Mouse (Mus musculus): Measurements from ENCODE around the gene Thbd.

Gene Thbd

DNA sequence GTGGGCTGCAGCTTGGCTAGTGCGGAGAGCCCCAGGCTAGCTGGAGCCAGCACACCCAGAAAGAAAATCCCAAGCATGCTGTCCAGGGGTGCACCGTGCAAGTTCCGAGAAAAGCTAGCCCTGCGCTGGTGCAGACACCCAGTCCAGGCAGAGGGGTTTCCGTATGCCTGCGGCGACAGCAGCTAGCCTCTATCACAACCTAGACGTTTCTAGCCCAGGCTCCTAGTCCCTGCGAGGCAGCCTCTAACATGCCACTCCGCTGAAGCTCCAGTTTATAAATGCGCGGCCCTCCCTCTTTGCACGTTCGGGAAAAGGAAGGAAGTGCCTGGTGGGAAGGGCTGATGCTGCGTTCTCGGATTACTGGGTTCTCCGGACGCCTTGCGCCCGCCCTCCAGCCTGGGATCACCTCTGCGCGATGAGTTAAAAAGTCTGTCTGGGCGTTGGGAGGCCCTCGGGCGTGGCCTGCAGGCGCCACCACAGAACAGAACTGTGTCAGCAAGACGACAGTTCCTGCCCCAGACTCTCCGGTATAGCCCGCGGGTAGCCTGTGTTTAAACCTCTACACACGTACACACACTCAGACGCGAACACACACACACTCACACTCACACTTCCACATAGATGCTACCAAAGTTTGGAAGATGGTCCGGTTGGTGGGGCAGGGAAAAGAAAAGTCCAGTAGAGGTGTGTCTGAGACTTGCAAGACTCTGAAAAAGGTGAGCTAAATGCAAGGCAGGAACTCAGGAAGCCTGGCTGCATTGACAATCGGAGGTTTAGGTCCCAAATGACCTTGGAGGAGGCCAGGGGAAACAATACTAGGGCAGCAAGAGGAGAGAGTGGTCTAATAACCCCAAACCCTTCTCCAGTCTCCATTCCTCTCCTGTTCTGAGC is at the start of gene Thbd:
Thbd (minus strand) TSS at position 319 of the 891 bp plus-strand sequence.
- DNase-seq (ENCODE audit: extremely low read depth, low read depth, low spot score), result no peak

DNA sequence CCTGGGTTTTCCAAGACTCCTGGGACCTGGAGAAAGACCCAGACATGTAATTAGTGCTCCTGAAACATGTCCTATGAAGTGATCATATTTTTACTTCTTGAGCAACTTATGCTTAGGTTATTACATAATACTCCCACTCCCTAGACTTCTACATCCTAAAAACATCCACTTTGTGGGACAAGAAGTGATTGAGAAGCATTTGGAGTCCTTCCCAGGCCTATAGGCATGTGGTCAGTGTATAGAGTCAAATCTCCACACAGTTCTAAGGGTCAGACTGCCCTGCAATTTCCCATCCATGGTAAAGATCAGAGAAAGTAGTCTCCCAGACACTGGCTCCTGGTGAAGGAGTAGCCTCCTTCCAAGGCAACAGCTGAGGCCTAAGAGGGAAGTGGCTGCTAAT is 47.4 kb upstream of the Thbd start:
- DNase-seq (ENCODE audit: extremely low read depth, low read depth, low spot score), result peak; percentile 57

DNA sequence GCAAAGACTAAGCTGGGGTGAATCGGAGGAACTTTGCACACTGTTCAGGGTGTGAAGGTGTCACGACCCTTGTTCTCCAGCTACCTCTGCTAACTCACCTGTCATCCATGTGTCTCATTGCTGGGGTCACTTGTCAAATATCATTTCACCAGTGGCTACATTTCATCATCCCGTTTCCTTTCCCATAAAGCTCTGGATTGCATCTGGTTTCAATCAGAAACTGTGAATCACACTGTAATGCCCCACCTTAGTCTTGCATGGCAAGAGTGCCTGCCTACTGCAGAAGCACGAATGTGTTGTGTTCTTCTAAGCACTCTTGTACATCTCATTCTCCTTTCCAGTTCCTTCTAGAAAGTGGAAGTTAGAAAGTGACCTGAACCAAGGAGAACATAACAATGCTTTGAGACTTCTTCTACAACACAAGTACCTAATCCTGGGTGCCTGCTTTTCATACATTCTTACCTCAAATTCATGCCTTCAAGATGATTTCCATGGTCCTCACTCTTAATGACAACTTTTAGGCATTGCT is 46.1 kb upstream of the Thbd start:
- DNase-seq (ENCODE audit: extremely low read depth, low read depth, low spot score), result no peak

DNA sequence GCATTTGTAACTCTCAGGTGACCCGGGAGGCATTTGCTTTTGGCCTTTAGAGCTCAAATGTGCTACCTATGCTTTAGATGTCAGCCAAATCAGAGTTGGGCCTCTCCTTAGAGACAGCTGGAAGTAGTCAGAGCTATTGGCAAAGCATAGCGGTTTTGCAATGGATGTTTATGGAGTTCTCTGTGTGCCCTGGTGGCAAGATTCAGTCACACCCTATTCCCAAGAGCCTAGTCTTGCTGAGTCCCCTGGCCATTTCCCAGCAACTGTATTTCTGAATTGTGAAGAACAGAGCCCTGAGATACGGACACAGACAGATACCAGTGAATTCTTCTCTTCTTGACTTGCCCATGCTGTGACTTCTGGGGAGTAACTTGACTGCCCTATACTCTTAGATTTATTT is 45.1 kb upstream of the Thbd start:
- peak; percentile 92 for DNase-seq (ENCODE audit: extremely low read depth, low read depth, low spot score)

DNA sequence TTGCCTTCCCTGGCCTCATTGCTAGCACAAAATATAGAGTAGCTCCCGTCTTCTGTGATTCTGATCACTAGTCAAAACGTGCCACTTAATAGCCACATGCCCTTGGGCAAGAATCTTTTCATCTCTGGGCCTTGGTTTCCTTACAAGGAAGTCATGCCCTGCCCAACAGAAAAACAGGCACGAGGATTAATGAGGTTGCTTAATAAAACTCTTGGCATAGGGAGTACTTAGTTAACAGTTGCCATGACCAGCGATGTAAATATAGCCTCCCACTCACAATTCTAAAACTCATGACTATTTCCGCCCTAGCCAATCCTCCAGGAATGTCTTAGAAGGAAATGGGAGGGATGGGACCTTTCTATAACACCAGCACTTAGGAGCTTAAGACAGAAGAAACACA is 43.5 kb upstream of the Thbd start:
- DNase-seq (ENCODE audit: extremely low read depth, low read depth, low spot score), result peak; percentile 99

DNA sequence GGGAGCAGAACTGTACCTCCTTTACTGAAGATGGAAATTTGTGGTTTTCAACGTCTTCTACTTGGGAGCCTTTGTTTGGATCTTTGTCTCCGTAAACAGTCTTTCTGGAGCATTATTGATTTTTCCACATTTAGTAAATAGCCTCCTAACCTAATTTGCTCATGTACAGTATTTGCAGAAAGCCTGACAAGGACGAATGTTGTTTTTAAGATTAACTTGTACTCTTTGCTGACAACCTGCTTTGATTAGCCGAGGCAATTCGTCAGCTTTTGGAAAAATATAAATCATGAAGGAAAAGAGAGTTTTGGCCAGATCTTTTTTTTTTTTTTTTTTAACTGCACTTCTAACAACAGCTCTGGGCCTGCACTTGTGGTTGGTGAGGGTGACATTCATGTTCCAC is 42.6 kb upstream of the Thbd start:
- DNase-seq (ENCODE audit: extremely low read depth, low read depth, low spot score), result no peak

DNA sequence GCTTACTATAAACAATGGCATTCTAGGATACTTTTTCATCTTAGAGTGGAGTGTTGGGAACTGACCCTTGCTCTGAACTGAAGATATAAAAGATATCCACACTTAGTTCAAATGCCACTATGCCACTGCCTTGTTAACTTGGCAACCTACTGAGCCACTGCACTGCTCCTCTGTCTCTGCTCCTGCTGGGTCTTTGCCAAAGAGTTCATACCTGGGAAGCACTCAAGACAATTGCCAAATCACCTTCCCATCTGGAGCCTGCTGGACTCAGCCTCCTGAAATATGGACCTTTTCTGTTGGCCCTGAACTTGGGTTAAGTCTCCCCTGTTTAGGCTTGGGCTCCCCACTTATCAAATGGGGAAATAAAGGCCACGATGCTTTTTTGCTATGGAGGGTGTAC is 41.7 kb upstream of the Thbd start:
- no peak for DNase-seq (ENCODE audit: extremely low read depth, low read depth, low spot score)

DNA sequence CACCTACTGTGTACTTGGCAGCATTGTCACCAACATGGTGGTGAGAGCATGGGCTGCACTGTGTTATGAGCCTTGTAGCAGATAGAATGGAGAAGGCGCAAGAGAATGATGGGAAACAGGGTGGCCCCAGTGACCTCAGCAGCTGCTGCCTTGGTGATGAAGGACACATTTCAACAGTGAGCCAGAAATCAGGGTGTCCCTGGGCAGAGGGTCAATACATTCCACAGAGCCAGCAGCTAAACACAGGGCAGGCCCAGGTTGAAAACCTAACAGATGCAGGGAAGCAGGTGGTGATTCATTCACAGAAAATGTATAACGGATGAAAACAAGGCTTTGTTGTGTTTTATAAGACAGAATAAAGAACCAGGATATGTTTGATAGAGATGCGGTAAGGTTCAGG is 38.5 kb upstream of the Thbd start:
- DNase-seq (ENCODE audit: extremely low read depth, low read depth, low spot score), result no peak

DNA sequence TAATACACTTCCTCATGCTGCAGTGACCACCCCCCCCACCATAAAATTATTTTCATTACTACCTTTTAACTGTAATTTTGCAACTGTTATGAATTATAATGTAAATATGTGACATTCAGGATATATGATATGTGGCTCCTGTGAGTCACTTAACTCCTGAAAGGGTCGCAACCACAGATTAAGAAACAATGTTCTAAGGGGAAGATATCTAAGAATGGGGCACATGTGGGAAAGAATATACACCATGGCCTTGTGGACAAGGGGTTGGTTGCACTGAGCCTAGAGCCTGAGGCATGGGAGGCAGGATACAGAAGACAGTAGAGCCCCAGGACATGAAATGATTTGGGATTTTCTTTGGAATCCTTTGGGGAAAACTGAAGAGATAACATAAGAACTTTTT is 37.6 kb upstream of the Thbd start:
- DNase-seq (ENCODE audit: extremely low read depth, low read depth, low spot score), result no peak

DNA sequence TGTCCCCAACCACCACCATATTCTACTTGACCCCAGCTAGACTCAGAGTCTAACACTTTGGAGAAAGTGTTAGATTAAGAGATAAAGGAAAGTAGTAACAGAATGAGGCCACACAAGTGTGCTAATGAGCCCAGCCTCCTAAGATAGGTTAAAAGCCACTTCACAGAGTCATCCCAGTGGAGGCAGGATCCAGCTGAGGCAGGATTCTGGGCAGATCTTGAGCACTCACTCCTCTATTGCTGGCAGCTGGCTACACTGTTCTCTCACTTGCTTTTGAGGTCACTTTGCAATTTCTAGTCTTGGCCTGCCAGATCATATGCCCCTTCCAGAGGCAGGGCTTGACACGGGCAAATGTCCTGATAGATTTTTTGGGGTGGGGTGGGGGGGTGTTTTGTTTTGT is 36.5 kb upstream of the Thbd start:
- DNase-seq (ENCODE audit: extremely low read depth, low read depth, low spot score), result no peak

DNA sequence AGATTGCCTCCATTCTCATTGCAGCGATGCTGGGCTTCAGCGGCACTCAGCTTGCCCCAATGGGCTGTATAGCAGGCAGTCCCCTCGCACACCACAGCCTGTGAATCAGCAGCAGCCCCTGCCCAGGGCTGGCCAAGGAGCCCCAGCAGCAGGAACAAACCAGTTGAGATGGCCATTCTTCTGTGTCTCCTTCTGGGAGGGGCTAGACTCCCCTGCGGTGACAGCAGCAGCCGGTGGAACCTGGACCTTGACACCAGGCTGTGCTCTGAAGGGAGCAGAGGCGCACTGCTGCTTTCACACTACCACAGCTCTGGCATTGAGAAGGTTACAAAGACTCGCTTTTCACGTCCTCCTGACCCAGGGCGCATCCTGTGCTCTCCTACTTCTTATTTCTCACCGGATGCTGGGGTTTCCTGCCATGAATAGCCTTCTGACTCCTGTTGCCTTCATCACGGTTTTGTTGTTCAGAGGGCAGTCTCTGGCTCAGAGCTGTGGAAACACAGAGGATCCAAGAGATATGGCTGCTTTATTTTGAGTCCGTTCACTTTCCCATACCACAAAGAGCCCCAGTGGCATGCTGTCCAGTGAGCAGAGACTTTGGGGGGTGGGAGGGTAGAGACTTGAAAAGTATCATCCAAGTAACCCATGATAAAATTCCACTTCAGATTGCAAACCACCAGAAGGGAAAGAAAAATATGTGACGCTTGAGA is 35.4 kb upstream of the Thbd start, which contains the start of gene Cd93:
Cd93 (minus strand) TSS at position 315 of the 710 bp plus-strand sequence.
- no peak for DNase-seq (ENCODE audit: extremely low read depth, low read depth, low spot score)

DNA sequence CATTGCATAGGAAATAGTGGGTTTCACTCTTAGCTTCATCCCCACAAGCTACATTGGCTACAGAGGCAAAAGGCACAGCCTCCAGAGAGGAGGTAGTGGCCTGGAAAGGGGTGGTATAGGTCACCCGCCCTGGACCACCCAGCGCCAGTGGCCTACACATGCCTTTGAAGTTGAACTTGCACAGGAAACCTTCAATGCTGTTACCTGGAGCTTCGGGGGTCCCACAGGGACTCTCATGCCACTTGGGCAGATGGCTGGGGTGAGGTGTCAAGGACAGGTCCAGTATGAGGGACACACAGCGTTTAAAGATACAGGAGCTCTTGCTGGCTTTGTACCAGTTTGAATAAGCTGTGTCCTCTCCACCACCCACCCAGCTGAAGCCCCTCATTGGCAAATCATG is 34.7 kb upstream of the Thbd start:
- DNase-seq (ENCODE audit: extremely low read depth, low read depth, low spot score), result no peak

DNA sequence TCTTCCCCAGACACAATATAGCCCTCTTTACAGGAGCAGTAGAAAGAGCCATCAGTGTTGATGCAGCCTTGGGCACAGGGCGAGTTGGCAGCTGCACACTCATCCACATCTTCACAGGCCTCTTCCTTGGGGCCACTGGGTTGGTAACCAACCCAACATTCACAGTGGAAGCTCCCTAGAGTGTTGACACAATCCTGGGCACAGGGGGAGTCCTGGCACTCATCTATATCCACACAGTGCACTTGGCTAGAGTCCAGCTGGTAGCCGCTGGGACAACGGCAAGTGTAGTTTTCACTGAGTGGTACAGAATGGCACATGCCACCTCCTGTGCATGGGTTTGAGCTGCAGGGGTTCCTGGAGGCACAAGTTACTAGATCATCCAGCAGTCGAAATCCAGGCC is 34.2 kb upstream of the Thbd start:
- DNase-seq (ENCODE audit: extremely low read depth, low read depth, low spot score), result no peak

DNA sequence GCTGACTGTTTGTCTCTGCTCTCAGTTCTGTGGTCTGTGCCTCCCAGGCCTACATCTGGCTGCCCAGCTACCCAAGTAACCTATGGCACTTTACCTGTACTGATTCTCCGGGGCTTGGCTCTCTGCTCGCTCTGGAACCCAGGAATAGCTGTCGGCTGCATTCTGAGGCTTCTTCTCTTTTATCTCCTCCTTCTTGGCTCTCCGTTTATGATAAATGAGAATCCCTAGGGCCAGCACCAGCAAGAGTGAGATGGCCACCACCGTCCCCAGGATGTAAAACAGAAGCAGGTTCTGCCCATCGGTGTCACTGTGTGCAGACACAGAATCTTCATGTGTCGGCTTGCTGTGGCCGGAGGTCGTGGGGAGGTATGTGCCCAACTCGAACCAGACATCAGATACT is 33.4 kb upstream of the Thbd start:
- no peak for DNase-seq (ENCODE audit: extremely low read depth, low read depth, low spot score)

DNA sequence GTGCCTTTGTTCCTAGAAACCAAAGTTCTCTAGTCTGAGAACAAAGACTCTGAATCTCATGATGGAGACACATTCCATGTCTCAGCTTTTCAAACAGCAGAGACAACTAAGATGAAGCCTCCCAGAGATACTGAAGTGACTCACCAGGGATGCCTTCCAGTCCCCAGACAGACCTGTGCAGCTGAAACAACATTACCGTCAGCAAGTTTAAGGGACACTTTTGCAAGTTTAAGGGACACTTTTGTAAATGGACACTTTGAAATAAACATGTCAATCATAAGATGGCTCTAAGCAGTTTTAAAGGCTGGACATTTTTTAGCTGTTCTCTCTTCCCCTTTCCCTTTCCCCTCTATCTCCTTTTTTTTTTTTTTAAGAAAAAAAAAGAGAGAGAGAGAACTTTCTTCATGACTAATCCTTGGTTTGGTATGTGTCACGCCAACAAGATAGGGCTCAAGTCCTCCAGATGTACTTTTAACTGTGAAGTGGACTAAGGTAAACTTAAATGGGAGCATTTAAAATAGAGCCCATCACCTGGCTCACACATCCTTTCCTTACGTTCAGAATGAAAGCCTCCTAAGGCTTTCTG is 31.8 kb upstream of the Thbd start:
- DNase-seq (ENCODE audit: extremely low read depth, low read depth, low spot score), result no peak

DNA sequence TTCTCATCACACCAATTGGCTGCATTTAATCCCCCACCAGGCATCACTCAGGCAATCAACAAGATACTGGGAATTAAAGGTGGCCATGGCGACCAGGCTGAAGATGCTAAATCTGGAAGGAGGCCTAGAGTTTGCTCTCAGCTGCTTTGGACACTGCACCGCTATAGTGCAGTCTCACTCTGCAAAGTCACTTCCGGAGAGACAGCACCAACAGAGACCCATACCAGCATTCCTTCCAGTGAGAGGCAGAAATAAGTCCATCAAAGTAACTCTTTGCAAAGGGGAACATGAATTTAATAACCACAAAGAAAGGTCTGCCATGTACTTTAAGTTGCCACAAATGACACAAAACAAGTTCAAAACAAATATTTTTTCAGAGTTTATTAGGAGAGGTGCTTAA is 28.3 kb upstream of the Thbd start:
- DNase-seq (ENCODE audit: extremely low read depth, low read depth, low spot score), result no peak

DNA sequence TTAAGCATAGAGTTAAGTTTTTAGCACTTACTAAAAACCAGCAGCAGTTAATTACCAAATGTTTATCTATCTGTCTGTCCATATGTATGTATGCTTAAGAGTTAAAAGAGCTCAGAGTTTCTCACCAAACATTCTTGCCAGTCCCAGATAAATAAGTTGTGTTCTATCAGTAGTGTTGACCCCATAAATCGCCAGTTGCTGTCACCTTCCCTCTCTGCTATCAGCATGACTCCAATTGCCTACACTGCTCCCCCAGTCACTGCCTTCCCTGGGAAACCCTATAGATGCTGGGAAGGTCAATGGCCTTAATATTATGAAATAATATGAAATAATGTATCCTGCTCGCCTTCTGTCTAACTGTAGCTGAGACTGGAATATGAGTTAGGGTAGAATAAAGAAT is 24.4 kb upstream of the Thbd start:
- DNase-seq (ENCODE audit: extremely low read depth, low read depth, low spot score), result no peak

DNA sequence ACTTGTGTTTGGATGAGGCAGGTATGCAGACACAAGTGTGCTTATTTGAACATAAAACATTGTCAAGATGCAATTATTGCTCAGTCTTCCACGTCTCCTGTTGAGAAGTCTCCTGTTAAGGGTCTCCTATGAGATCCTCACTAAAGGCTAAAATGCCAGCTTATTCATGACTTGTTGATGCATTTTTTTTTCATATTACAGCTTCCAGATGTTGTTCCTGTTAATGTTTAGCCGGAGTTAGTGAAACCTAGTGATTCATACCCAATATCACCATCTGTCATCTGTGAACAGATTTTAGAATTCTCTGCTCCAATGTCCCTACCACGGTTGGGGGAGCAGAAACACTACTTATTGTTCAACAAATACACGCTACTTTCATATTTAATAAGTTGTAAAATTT is 23.0 kb upstream of the Thbd start:
- no peak for DNase-seq (ENCODE audit: extremely low read depth, low read depth, low spot score)

DNA sequence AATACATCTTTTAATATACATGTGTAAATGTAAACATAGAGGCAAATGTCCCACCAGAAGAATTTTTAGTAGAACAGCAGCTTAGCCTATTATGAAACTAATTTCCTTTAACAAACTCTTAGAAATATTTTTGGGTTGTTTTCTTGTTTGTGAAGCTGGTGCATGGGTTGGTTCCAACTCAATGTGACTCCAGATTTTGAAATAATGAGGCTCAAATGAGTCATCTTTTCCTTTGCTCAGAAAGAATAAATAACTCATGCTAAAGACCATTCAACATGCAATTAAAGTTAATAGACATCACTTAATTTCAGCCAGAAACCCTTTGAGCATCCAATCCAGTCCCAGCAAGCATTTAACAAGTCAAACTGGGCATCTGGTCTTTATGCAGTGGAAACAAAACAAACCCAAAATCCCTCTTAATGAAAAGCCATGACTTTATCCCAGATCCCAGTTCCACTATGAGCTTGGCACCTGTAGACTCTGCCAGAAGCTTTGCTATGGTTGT is 21.1 kb upstream of the Thbd start:
- DNase-seq (ENCODE audit: extremely low read depth, low read depth, low spot score), result no peak

DNA sequence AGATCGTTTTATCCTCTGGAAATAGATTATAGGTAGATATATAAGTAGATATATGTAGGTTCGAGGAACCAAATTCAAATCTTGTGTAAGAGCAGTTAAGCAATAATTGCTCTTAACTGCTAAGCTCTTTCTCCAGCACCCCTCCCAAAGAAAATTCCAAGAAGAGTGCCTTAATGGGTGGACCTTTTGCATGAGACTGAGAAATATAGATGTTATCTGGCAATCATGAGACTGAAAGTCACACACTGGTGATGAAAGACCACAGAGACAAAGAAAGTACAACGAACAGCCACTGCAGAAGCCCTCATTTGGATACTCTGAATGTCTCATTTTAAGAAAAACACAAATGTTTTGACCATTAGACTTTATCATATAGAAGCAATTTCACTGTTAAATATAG is 20.5 kb upstream of the Thbd start:
- peak; percentile 69 for DNase-seq (ENCODE audit: extremely low read depth, low read depth, low spot score)

DNA sequence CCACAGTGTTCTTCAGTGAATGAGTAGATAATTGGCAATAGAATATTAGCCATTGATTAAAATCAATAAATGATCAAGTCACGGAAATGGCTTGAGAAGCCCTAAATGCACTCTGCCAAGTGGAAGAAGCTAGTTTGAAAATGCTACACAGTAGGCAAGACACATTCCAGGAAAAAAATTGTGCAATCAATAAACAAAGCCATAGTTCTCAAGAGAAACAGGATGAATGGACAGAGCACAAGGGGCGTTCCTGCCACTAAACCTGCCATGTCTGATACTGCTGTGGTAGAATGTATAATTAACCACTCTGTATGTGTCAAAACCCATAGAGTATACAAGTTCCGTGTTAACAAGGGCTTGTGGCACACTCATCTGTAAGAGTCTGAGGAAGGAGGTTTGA is 19.6 kb upstream of the Thbd start:
- no peak for DNase-seq (ENCODE audit: extremely low read depth, low read depth, low spot score)
